Mouse (Mus musculus): ENCODE data around the gene Mfap3l.
"Not testable (repeated sequence)": the region's sequence is repeated elsewhere in the genome, so short reads cannot be mapped to it uniquely, and the experiment has no call there.

Mfap3l gene

DNA sequence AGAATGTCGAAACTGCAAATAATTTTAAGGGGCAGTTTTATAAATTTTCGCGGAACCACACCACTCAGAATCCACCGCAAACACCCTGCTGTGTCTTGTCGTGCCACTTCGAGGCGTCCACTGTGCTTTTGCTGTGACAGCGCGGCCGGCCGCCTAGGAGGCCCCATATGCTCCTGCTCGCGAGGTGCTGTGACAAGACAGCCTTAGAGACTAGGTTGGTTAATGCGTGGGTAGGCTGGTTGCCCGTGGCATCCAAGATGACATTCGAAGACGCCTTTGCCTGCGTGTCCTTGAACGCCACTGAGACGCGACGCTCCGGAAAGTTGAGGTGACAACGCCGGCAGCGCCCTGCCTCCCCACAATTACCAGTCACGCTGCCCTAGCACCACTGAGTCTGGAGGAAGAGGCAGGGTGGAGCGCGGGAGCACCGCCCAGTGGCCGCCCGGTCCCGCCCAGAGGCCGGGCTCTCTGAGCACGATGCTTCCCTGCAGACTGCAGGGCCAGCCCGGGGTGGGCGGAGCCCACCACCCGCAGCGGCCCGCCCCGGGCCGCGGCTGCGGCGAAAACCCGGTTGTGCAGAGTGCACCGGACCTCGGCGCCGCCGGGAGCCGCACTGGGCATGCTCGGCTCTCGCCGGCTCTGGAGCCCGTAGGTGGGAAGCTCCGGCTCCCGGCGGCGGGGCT, at the start of gene Mfap3l:
TSS of gene Mfap3l (plus strand) at position 578 of the 683 bp plus-strand sequence.
- DNase-seq (ENCODE audit: low read depth in 1 of 2, low spot score in 2 of 2), result peak; percentile 63 to 70

- no peak for DNase-seq (ENCODE audit: low read depth in 1 of 2, low spot score in 2 of 2)
Observed at GRCm38 (mm10) chr8:60583369-60583768, 49.3 kb upstream of the Mfap3l start.

GRCm38 (mm10) chr8:60591352-60592105, 41.1 kb upstream of the Mfap3l start:
- DNase-seq (ENCODE audit: low read depth in 1 of 2, low spot score in 2 of 2), result not testable (repeated sequence)

DNA sequence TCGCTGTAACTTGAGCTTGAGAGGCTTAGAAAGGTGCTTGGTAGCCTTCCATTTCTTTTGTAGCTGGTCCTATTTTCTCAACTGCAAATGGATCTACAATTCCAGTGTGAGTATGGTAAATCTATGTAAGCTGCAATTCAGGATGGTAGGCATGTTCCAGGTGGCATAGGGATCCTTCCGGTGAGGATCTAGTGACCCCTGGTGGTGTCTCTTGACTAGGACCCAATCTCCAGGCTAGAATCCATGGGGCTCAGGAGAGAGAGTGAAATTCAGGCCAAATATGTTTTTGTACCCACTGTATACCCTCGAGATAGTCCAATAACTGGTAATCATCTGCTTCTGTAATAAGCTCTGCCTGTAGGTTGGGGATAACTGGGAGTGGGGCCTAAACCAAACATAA, 37.9 kb upstream of the Mfap3l start:
- no peak for DNase-seq (ENCODE audit: low read depth in 1 of 2, low spot score in 2 of 2)

- no peak for DNase-seq (ENCODE audit: low read depth in 1 of 2, low spot score in 2 of 2)
Observed at GRCm38 (mm10) chr8:60611580-60612111, 21.0 kb upstream of the Mfap3l start.

- DNase-seq (ENCODE audit: low read depth in 1 of 2, low spot score in 2 of 2), result no peak
Observed at GRCm38 (mm10) chr8:60616928-60617327, 15.7 kb upstream of the Mfap3l start.

GRCm38 (mm10) chr8:60621561-60621960, 11.1 kb upstream of the Mfap3l start:
- no peak for DNase-seq (ENCODE audit: low read depth in 1 of 2, low spot score in 2 of 2)

- DNase-seq (ENCODE audit: low read depth in 1 of 2, low spot score in 2 of 2), result no peak
Observed at GRCm38 (mm10) chr8:60622056-60622455, 10.6 kb upstream of the Mfap3l start.

DNA sequence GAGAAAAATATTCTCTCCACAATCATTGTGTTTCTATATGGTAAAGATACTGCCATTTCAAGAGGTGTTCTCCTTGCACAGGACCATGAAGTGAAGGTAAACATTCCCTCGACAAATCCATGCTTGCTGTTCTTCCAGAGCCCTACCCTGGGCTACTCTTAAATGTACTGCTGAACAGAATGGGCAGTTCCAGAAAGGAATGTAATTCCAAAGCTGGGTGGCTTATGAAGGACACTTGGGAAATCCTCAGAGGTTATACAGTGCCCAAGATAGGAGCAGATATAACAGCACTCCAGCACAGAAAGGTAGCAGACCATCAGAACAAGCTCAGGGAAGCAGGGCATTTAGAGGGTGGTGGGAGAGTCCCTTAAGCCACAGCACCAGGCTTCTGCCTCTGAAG, 9.2 kb upstream of the Mfap3l start:
- DNase-seq (ENCODE audit: low read depth in 1 of 2, low spot score in 2 of 2), result no peak

DNA sequence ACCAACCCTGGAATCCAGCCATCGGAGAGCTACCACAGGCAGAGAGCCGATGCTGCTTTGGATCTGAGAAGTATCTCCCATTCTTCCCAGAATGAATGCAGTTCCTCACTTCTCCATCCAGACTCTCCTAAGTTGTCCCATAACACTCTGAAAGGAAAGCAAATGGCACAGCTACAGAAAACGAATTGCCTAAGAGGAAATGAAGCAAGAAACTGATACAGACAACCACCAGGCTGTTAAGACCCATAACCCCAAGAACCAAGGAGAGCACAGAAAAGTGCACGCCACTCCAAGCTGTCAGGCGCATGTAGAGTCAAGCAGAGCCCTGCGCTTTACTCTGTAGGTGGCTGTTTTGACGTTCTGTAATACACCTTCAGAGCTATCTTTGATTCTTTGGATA, 7.9 kb upstream of the Mfap3l start:
- DNase-seq (ENCODE audit: low read depth in 1 of 2, low spot score in 2 of 2), result no peak

DNA sequence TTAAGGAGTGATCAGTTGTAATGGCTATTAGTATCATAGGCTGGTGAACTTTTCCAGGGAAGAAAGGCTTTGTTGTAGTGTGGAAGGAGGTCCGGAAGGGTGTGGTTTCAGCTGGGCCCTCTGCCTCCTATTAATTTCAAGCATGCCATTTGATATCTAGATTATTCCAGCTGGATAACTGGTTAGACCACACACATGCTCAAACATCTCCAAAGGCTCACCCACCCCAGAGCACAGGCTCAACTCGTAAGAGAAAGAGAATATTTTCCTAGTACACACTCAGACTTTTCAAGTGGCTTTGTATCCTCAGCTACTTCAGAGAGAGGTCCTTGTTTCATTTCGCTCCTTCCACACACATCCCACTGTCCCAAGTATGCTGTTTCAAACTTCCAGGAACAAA, 4.7 kb upstream of the Mfap3l start:
- DNase-seq (ENCODE audit: low read depth in 1 of 2, low spot score in 2 of 2), result no peak

- DNase-seq (ENCODE audit: low read depth in 1 of 2, low spot score in 2 of 2), result no peak
Observed at GRCm38 (mm10) chr8:60629059-60629458, 3.6 kb upstream of the Mfap3l start.

- DNase-seq (ENCODE audit: low read depth in 1 of 2, low spot score in 2 of 2), result peak; percentile 11 to 32
Observed at GRCm38 (mm10) chr8:60631504-60631934, 1.1 kb upstream of the Mfap3l start.

DNA sequence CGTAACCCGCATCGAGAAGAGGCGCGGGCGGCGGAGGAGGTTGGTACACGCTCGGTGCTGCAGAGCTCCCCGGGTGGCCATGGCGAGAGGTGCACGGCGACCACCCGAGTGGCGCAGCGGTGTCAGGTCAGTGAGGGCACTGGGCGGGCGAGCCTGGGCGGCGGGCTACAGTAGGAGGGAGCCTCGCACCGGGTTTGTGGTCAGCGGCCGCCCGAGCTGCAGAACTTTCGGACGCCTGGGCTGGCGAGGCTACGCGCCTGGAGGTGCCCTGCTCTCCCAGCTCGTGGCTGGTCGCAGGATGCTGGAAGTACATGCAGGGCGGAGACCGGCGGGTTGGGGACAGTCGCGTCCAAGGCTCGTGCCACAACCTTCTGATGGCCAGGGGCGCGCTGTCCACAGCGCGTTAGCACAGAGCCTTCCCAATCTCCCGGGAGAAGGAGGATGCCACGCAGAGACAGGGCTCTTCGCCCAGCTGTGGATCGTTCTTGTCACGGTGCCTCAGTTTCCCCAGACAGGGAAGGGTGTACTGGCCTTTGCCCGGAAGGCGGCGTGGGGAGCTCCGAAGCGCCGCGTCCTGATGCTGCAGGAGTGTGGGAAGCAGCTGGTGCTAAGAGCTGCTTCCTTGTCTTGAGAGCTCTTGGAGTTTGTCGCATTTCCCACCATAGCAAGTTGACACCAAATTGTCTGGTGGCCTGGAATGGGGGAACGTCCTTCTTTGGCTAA, 467 bp downstream of the Mfap3l start:
- peak in 1 of 2 experiments; percentile 1 for DNase-seq (ENCODE audit: low read depth in 1 of 2, low spot score in 2 of 2)

- DNase-seq (ENCODE audit: low read depth in 1 of 2, low spot score in 2 of 2), result no peak
Observed at GRCm38 (mm10) chr8:60634921-60635320, 2.3 kb downstream of the Mfap3l start.

GRCm38 (mm10) chr8:60635846-60636245, 3.2 kb downstream of the Mfap3l start:
- DNase-seq (ENCODE audit: low read depth in 1 of 2, low spot score in 2 of 2), result no peak

- no peak for DNase-seq (ENCODE audit: low read depth in 1 of 2, low spot score in 2 of 2)
Observed at GRCm38 (mm10) chr8:60640046-60640445, 7.4 kb downstream of the Mfap3l start.

- DNase-seq (ENCODE audit: low read depth in 1 of 2, low spot score in 2 of 2), result no peak
Observed at GRCm38 (mm10) chr8:60643416-60644020, 10.9 kb downstream of the Mfap3l start.

- no peak for DNase-seq (ENCODE audit: low read depth in 1 of 2, low spot score in 2 of 2)
Observed at GRCm38 (mm10) chr8:60645164-60645563, 12.5 kb downstream of the Mfap3l start.

GRCm38 (mm10) chr8:60645911-60646310, 13.3 kb downstream of the Mfap3l start:
- no peak for DNase-seq (ENCODE audit: low read depth in 1 of 2, low spot score in 2 of 2)

DNA sequence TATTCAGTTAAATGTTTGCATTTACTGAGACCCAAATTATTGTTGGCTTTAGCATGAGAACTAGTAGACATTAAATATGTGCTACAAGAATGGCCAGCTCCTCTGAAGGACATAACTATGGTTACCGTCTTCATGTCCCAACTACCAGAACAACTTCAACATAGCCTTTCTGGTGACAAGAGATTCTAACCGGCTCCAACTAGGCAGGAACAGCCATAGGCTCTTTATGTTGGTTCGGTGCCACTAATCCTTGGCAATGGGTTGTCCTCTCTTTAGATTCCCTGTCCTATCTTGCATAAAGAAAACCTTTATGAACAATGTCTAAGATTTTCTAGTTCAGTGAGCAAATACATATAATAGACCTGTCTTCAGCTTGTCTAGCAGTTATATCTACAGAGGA, 14.7 kb downstream of the Mfap3l start:
- DNase-seq (ENCODE audit: low read depth in 1 of 2, low spot score in 2 of 2), result no peak

Data from monocyte, adult 2 months (primary cell).